Mouse (Mus musculus): ENCODE data around the gene Tyrp1. TPM values are rescaled to one million over a fixed set of nuclear protein-coding genes. Genes with fewer than 3 reads are reported as not detected.

Tyrp1 gene
- polyA plus RNA-seq, 1 experiment: not detected

- 72% methylated on average over 3 of the region's 3 CpGs for WGBS
- Histone ChIP-seq H3K27ac (ENCODE audit: insufficient read depth, low read depth, low read length) (no peak overlapping the region), H3K4me1 (ENCODE audit: control insufficient read depth, insufficient read depth, low read length) (no peaks in the 10 kb centered on the region), H3K36me3 (ENCODE audit: control insufficient read depth, insufficient read depth, low read length) (no peaks in the 10 kb centered on the region), H3K27me3 (replicated peaks; ENCODE audit: control insufficient read depth, insufficient read depth, low read length) (no peaks in the 10 kb centered on the region), H3K4me3 (ENCODE audit: insufficient read depth, low read depth, low read length) (no peak overlapping the region)
- no peak for DNase-seq
- no peak for TF ChIP-seq CTCF (conservative IDR thresholded peaks at IDR 0.05; ENCODE audit: insufficient read depth, insufficient read length, low read depth, low read length)
- no peak for TF ChIP-seq POLR2A (IDR thresholded peaks at IDR 0.05; ENCODE audit: low read depth, low read length)
Observed at GRCm38 (mm10) chr4:80846052-80846451, 12.1 kb downstream of the Tyrp1 start.

GRCm38 (mm10) chr4:80852590-80853425, 18.9 kb downstream of the Tyrp1 start:
- no peaks in the 10 kb centered on the region for H3K27me3 ChIP-seq (replicated peaks; ENCODE audit: control insufficient read depth, insufficient read depth, low read length)
- no peaks in the 10 kb centered on the region for H3K4me1 ChIP-seq (ENCODE audit: control insufficient read depth, insufficient read depth, low read length)
- H3K27ac ChIP-seq (ENCODE audit: insufficient read depth, low read depth, low read length): no peak overlapping the region
- no peak for TF ChIP-seq POLR2A (IDR thresholded peaks at IDR 0.05; ENCODE audit: low read depth, low read length)
- no peak for TF ChIP-seq CTCF (conservative IDR thresholded peaks at IDR 0.05; ENCODE audit: insufficient read depth, insufficient read length, low read depth, low read length)
- no peak for DNase-seq
- 70% methylated on average over 7 of the region's 7 CpGs for WGBS
- H3K36me3 ChIP-seq (ENCODE audit: control insufficient read depth, insufficient read depth, low read length): no peaks in the 10 kb centered on the region
- no peak overlapping the region for H3K4me3 ChIP-seq (ENCODE audit: insufficient read depth, low read depth, low read length)

- TF ChIP-seq CTCF (conservative IDR thresholded peaks at IDR 0.05; ENCODE audit: insufficient read depth, insufficient read length, low read depth, low read length) (no peak), POLR2A (IDR thresholded peaks at IDR 0.05; ENCODE audit: low read depth, low read length) (no peak)
- WGBS: 69% methylated on average over 9 of the region's 9 CpGs
Observed at GRCm38 (mm10) chr4:80855495-80855894, 21.6 kb downstream of the Tyrp1 start.

GRCm38 (mm10) chr4:80862962-80863361, 29.0 kb downstream of the Tyrp1 start:
- H3K4me3 ChIP-seq (ENCODE audit: insufficient read depth, low read depth, low read length): no peak overlapping the region
- H3K36me3 ChIP-seq (ENCODE audit: control insufficient read depth, insufficient read depth, low read length): no peaks in the 10 kb centered on the region
- 89% methylated on average over 9 of the region's 9 CpGs for WGBS
- no peaks in the 10 kb centered on the region for H3K27me3 ChIP-seq (replicated peaks; ENCODE audit: control insufficient read depth, insufficient read depth, low read length)
- no peak overlapping the region for H3K27ac ChIP-seq (ENCODE audit: insufficient read depth, low read depth, low read length)
- no peak for DNase-seq
- TF ChIP-seq CTCF (conservative IDR thresholded peaks at IDR 0.05; ENCODE audit: insufficient read depth, insufficient read length, low read depth, low read length) (no peak), POLR2A (IDR thresholded peaks at IDR 0.05; ENCODE audit: low read depth, low read length) (no peak)
- H3K4me1 ChIP-seq (ENCODE audit: control insufficient read depth, insufficient read depth, low read length): no peaks in the 10 kb centered on the region

More at GRCm38 (mm10) chr4:80855495-80855894, 21.6 kb downstream of the Tyrp1 start:
- Histone ChIP-seq H3K27me3 (replicated peaks; ENCODE audit: control insufficient read depth, insufficient read depth, low read length) (no peaks in the 10 kb centered on the region), H3K4me1 (ENCODE audit: control insufficient read depth, insufficient read depth, low read length) (no peaks in the 10 kb centered on the region), H3K27ac (ENCODE audit: insufficient read depth, low read depth, low read length) (no peak overlapping the region), H3K4me3 (ENCODE audit: insufficient read depth, low read depth, low read length) (no peak overlapping the region), H3K36me3 (ENCODE audit: control insufficient read depth, insufficient read depth, low read length) (no peaks in the 10 kb centered on the region)
- peak; percentile 12 for DNase-seq

GRCm38 (mm10) chr4:80863906-80864305, 30.0 kb downstream of the Tyrp1 start:
- TF ChIP-seq POLR2A (IDR thresholded peaks at IDR 0.05; ENCODE audit: low read depth, low read length): no peak
- TF ChIP-seq CTCF (conservative IDR thresholded peaks at IDR 0.05; ENCODE audit: insufficient read depth, insufficient read length, low read depth, low read length): no peak
- no peak overlapping the region for H3K4me3 ChIP-seq (ENCODE audit: insufficient read depth, low read depth, low read length)
- no peaks in the 10 kb centered on the region for H3K36me3 ChIP-seq (ENCODE audit: control insufficient read depth, insufficient read depth, low read length)
- H3K27ac ChIP-seq (ENCODE audit: insufficient read depth, low read depth, low read length): no peak overlapping the region
- H3K27me3 ChIP-seq (replicated peaks; ENCODE audit: control insufficient read depth, insufficient read depth, low read length): no peaks in the 10 kb centered on the region
- 67% methylated on average over 7 of the region's 7 CpGs for WGBS
- no peak for DNase-seq
- no peaks in the 10 kb centered on the region for H3K4me1 ChIP-seq (ENCODE audit: control insufficient read depth, insufficient read depth, low read length)

- H3K4me3 ChIP-seq (ENCODE audit: insufficient read depth, low read depth, low read length): no peak overlapping the region
- TF ChIP-seq POLR2A (IDR thresholded peaks at IDR 0.05; ENCODE audit: low read depth, low read length) (no peak), CTCF (conservative IDR thresholded peaks at IDR 0.05; ENCODE audit: insufficient read depth, insufficient read length, low read depth, low read length) (no peak)
- DNase-seq: peak; percentile 14
- no peak overlapping the region for H3K27ac ChIP-seq (ENCODE audit: insufficient read depth, low read depth, low read length)
- H3K27me3 ChIP-seq (replicated peaks; ENCODE audit: control insufficient read depth, insufficient read depth, low read length): no peaks in the 10 kb centered on the region
- no peaks in the 10 kb centered on the region for H3K36me3 ChIP-seq (ENCODE audit: control insufficient read depth, insufficient read depth, low read length)
- 6% methylated on average over 17 of the region's 17 CpGs for WGBS
- no peaks in the 10 kb centered on the region for H3K4me1 ChIP-seq (ENCODE audit: control insufficient read depth, insufficient read depth, low read length)
Observed at GRCm38 (mm10) chr4:80864511-80864922, 30.6 kb downstream of the Tyrp1 start.

- no peaks in the 10 kb centered on the region for H3K36me3 ChIP-seq (ENCODE audit: control insufficient read depth, insufficient read depth, low read length)
- DNase-seq: peak; percentile 25
- no peaks in the 10 kb centered on the region for H3K4me1 ChIP-seq (ENCODE audit: control insufficient read depth, insufficient read depth, low read length)
- no peak overlapping the region for H3K27ac ChIP-seq (ENCODE audit: insufficient read depth, low read depth, low read length)
- 10% methylated on average over 5 of the region's 5 CpGs for WGBS
- no peak overlapping the region for H3K4me3 ChIP-seq (ENCODE audit: insufficient read depth, low read depth, low read length)
- TF ChIP-seq CTCF (conservative IDR thresholded peaks at IDR 0.05; ENCODE audit: insufficient read depth, insufficient read length, low read depth, low read length) (peak; percentile 43), POLR2A (IDR thresholded peaks at IDR 0.05; ENCODE audit: low read depth, low read length) (no peak)
- H3K27me3 ChIP-seq (replicated peaks; ENCODE audit: control insufficient read depth, insufficient read depth, low read length): no peaks in the 10 kb centered on the region
Observed at GRCm38 (mm10) chr4:80866065-80866464, 32.1 kb downstream of the Tyrp1 start.
